Mouse (Mus musculus) forelimb bud, embryonic 11.5 days (tissue): ENCODE data around the gene Zfhx2.

Experiments used
- DNase-seq: peaks from one replicate; pipeline ENCODE4 v3.0.0-alpha.2; 2012; ENCODE audit warnings: low read depth, low spot score

Gene Zfhx2

GRCm38 (mm10) chr14:55078366-55078989 is 13.6 kb downstream of the Zfhx2 start:
- DNase-seq, result peak; percentile 47

GRCm38 (mm10) chr14:55077481-55078365 is 14.4 kb downstream of the Zfhx2 start:
- DNase-seq, result no peak

GRCm38 (mm10) chr14:55076956-55077355 is 15.2 kb downstream of the Zfhx2 start:
- DNase-seq, result no peak

GRCm38 (mm10) chr14:55076224-55076623 is 15.9 kb downstream of the Zfhx2 start:
- DNase-seq, result no peak

- DNase-seq, result no peak
These were observed 17.7 kb downstream of the Zfhx2 start for GRCm38 (mm10) chr14:55074416-55074815.

- DNase-seq, result no peak
These were observed 20.4 kb downstream of the Zfhx2 start for GRCm38 (mm10) chr14:55071756-55072155.

GRCm38 (mm10) chr14:55066042-55066441 is 26.1 kb downstream of the Zfhx2 start:
- DNase-seq, result no peak

GRCm38 (mm10) chr14:55065391-55065790 is 26.7 kb downstream of the Zfhx2 start:
- no peak for DNase-seq

GRCm38 (mm10) chr14:55064481-55065370 is 27.4 kb downstream of the Zfhx2 start:
- DNase-seq, result no peak

GRCm38 (mm10) chr14:55063581-55064381 is 28.3 kb downstream of the Zfhx2 start:
- no peak for DNase-seq

GRCm38 (mm10) chr14:55063117-55063516 is 29.0 kb downstream of the Zfhx2 start:
- DNase-seq, result no peak

- DNase-seq, result no peak
These were observed 29.5 kb downstream of the Zfhx2 start for GRCm38 (mm10) chr14:55062626-55063025.

- no peak for DNase-seq
These were observed 30.3 kb downstream of the Zfhx2 start for GRCm38 (mm10) chr14:55061845-55062244.

- DNase-seq, result no peak
These were observed 32.2 kb downstream of the Zfhx2 start for GRCm38 (mm10) chr14:55059931-55060330.

GRCm38 (mm10) chr14:55059009-55059408 is 33.1 kb downstream of the Zfhx2 start:
- DNase-seq, result no peak

- DNase-seq, result no peak
These were observed 36.8 kb downstream of the Zfhx2 start for GRCm38 (mm10) chr14:55055167-55055834.

- DNase-seq, result no peak
These were observed 37.9 kb downstream of the Zfhx2 start for GRCm38 (mm10) chr14:55054191-55054749.

GRCm38 (mm10) chr14:55053708-55054190 is 38.4 kb downstream of the Zfhx2 start:
- DNase-seq, result no peak

GRCm38 (mm10) chr14:55053050-55053449 is 39.1 kb downstream of the Zfhx2 start:
- DNase-seq, result no peak

GRCm38 (mm10) chr14:55052496-55052895 is 39.6 kb downstream of the Zfhx2 start:
- DNase-seq, result no peak
